Mouse (Mus musculus): ENCODE measurements around the gene Zfp428. TPM values are rescaled to one million over a fixed set of nuclear protein-coding genes. Genes with fewer than 3 reads are reported as not detected.

Zfp428 gene
- polyA plus RNA-seq, 1 experiment from 2014 or later: 38.1 TPM

DNA sequence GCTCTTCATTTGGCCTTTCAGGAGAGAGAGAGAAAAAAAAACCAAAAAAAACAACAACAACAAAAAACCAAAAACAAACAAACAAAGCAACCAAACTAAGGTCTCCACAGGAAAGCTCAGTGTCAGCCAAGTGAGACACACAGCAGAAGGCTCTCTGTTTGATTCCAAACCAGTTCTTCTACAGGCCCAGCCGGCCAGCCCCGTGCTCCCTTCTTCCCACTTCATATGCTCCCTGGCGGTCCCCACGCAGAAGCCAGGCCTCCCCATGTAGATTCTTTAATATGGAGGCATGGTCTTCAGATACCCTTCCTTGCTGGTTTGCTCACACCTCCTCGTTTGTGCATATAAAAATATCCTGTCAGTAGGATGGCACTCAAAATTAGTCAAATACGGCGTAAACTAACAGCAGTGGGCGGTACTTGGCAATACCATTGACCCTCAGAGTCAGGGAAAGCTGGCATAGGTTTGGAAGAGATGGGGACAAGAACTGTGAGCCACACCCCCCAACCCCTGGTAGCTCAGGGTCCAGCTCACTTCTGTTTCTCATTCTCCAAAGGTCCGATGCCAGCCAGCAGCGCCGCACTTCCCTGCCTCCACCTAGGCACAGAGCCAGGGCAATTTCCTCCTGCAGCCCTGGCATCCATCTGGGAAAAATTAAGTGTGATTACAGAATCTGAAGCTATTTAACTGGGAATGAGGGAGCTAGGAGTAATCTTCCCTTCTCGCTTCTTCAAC lies 19.0 kb downstream of the Zfp428 start:
- no peak for ATAC-seq (ENCODE audit: insufficient read depth, low FRiP score, low read depth)
- H3K4me2 ChIP-seq: no peak overlapping the region
- WGBS: 87% methylated on average over 12 of the region's 12 CpGs
- H3K27ac ChIP-seq: no peak overlapping the region
- H3K9me3 ChIP-seq: no peaks in the 10 kb centered on the region
- H3K4me1 ChIP-seq: peaks cover 7% of the 10 kb centered on the region; the same call in 1 of the 2 replicates
- no peak overlapping the region for H3K9ac ChIP-seq
- H3K36me3 ChIP-seq: no peaks in the 10 kb centered on the region
- no peaks in the 10 kb centered on the region for H3K27me3 ChIP-seq (replicated peaks)
- no peak overlapping the region for H3K4me3 ChIP-seq (replicated peaks)

DNA sequence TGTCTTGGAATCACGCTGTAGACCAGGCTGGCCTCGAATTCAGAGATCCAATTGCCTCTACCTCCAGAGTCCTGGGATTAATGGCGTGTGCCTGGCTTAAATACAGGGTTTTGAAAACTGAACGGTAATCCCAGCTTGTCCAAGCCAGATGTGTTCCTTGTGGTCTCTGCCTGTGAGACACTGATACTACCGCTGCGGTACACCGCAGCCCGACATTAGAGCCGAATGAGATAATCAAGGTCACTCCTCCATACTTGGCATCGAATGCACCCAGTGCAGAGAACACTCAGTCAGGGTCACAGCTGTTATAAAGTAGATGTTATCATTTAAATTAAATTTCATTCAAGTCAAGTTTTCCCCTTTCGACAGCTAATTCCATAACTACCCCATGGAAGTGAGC lies 22.1 kb downstream of the Zfp428 start:
- no peak for ATAC-seq (ENCODE audit: insufficient read depth, low FRiP score, low read depth)

GRCm38 (mm10) chr7:24529580-24529979 lies 22.8 kb downstream of the Zfp428 start:
- Histone ChIP-seq H3K27ac (peak overlapping the region; percentile 92; the same call in 1 of the 2 replicates), H3K4me2 (peak overlapping the region; percentile 93), H3K27me3 (replicated peaks) (no peaks in the 10 kb centered on the region), H3K9ac (peak overlapping the region; percentile 55), H3K4me3 (replicated peaks) (peak overlapping the region; percentile 57), H3K4me1 (peaks cover 23% of the 10 kb centered on the region), H3K9me3 (no peaks in the 10 kb centered on the region), H3K36me3 (peaks cover 11% of the 10 kb centered on the region)
- no peak for ATAC-seq (ENCODE audit: insufficient read depth, low FRiP score, low read depth)
- 47% methylated on average over 11 of the region's 11 CpGs for WGBS

More for the DNA sequence above, 22.1 kb downstream of the Zfp428 start:
- no peak overlapping the region for H3K9ac ChIP-seq
- no peak overlapping the region for H3K4me2 ChIP-seq
- H3K4me1 ChIP-seq: peaks cover 21% of the 10 kb centered on the region
- no peaks in the 10 kb centered on the region for H3K27me3 ChIP-seq (replicated peaks)
- no peak overlapping the region for H3K27ac ChIP-seq
- no peaks in the 10 kb centered on the region for H3K9me3 ChIP-seq
- WGBS: 91% methylated on average over 11 of the region's 11 CpGs
- H3K4me3 ChIP-seq (replicated peaks): no peak overlapping the region
- peaks cover 9% of the 10 kb centered on the region for H3K36me3 ChIP-seq

DNA sequence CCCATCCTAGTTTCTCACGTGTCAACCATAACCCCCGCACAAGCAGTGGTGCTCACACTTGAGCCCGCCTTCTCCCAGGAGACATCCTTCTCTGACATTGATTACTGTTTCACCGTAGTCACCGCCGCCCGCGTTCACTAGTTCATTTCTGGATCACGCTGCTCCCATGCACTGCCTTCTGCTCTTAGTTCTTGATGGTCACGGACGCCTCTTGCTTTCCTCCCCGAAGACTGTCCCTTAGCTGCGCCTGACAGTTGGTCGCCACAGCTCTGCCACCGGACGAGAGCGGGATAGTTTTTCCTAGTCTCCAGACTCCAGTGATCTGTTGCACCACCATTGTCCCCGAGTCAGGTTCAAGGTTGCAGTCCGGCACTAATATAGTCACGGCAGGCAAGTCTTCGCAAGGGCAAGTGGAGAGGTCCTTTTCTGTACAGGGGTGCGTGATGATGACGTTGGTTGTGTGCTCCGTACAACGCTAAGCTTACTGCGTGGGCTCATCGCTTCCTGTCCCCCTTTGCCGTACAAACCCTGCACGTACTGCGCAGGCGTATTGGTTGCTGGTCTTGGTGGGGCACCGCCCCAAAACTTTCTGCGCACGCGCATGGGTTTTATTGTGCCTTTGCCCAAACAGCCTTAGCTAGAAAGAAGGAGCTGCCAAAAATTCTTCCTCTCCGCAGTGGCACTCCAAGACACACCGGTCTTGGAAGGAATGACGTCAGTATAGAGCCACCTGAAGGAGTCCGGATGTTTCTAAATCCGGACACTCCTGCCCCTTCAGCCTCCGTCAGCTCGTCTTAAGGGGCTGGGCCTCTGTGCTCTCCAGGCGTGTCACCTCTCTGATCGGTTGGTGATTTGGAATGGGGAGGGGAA lies 23.5 kb downstream of the Zfp428 start, which contains the start of gene Irgq:
Irgq (plus strand) TSS at position 628 of the 870 bp plus-strand sequence.
- Histone ChIP-seq H3K4me2 (peak within 1 kb of the TSS; percentile 93), H3K4me1 (peaks cover 23% of the 10 kb centered on the region), H3K9me3 (no peaks in the 10 kb centered on the region), H3K9ac (peak within 1 kb of the TSS; percentile 70), H3K4me3 (replicated peaks) (peak within 1 kb of the TSS; percentile 57), H3K27ac (peak within 1 kb of the TSS; percentile 92), H3K27me3 (replicated peaks) (no peaks in the 10 kb centered on the region), H3K36me3 (peaks cover 11% of the 10 kb centered on the region)
- peak; percentile 93 for ATAC-seq (ENCODE audit: insufficient read depth, low FRiP score, low read depth)
- under 1% methylated on average over 44 of the region's 44 CpGs for WGBS

GRCm38 (mm10) chr7:24531211-24531971 lies 24.6 kb downstream of the Zfp428 start:
- H3K27me3 ChIP-seq (replicated peaks): no peaks in the 10 kb centered on the region
- H3K4me2 ChIP-seq: peak overlapping the region; percentile 93
- H3K36me3 ChIP-seq: peaks cover 18% of the 10 kb centered on the region
- WGBS: under 1% methylated on average over 43 of the region's 43 CpGs
- H3K27ac ChIP-seq: peak overlapping the region; percentile 83
- no peaks in the 10 kb centered on the region for H3K9me3 ChIP-seq
- peak; percentile 57 for ATAC-seq (ENCODE audit: insufficient read depth, low FRiP score, low read depth)
- peaks cover 23% of the 10 kb centered on the region for H3K4me1 ChIP-seq
- peak overlapping the region; percentile 57 for H3K4me3 ChIP-seq (replicated peaks)
- H3K9ac ChIP-seq: peak overlapping the region; percentile 70

DNA sequence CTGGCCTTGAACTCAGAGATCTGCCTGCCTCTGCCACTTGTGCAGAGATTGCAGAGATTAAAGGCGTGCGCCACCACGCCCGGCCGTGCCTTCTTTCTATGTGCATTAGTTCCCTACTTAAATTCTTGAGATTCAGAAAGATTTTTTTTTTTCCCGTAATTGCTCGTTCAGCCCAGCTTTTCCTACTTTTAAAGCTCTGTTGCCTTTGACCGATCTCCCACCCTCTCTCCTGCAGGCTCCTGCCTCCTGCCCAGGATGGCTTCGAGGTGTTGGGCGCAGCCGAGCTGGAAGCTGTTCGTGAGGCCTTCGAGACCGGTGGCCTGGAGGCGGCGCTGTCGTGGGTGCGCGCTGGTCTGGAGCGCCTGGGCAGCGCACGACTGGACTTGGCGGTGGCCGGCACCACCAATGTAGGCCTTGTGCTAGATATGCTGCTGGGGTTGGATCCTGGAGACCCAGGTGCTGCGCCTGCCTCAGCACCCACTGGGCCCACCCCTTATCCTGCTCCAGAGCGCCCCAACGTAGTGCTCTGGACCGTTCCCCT lies 26.3 kb downstream of the Zfp428 start:
- no peak overlapping the region for H3K9ac ChIP-seq
- H3K27me3 ChIP-seq (replicated peaks): no peaks in the 10 kb centered on the region
- H3K36me3 ChIP-seq: peaks cover 18% of the 10 kb centered on the region
- H3K4me3 ChIP-seq (replicated peaks): no peak overlapping the region
- H3K4me2 ChIP-seq: no peak overlapping the region
- no peak overlapping the region for H3K27ac ChIP-seq
- WGBS: 78% methylated on average over 28 of the region's 28 CpGs
- ATAC-seq (ENCODE audit: insufficient read depth, low FRiP score, low read depth): no peak
- H3K9me3 ChIP-seq: no peaks in the 10 kb centered on the region
- H3K4me1 ChIP-seq: peaks cover 23% of the 10 kb centered on the region

DNA sequence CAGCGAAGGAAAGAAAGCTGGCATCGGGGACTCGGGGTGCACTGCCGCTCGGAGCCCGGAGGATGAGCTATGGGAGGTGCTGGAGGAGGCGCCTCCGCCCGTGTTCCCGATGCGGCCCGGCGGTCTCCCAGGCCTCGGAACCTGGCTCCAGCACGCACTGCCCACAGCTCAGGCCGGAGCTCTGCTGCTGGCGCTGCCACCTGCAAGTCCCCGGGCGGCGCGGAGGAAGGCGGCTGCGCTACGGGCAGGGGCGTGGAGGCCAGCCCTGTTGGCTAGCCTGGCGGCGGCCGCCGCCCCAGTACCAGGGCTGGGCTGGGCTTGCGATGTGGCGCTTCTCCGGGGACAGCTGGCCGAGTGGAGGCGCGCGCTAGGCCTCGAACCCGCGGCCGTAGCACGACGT lies 27.0 kb downstream of the Zfp428 start:
- peaks cover 18% of the 10 kb centered on the region for H3K36me3 ChIP-seq
- H3K9me3 ChIP-seq: no peaks in the 10 kb centered on the region
- WGBS: 67% methylated on average over 42 of the region's 42 CpGs
- no peak overlapping the region for H3K4me3 ChIP-seq (replicated peaks)
- H3K4me1 ChIP-seq: peaks cover 23% of the 10 kb centered on the region
- H3K9ac ChIP-seq: no peak overlapping the region
- H3K27me3 ChIP-seq (replicated peaks): no peaks in the 10 kb centered on the region
- no peak for ATAC-seq (ENCODE audit: insufficient read depth, low FRiP score, low read depth)
- no peak overlapping the region for H3K4me2 ChIP-seq
- H3K27ac ChIP-seq: no peak overlapping the region

DNA sequence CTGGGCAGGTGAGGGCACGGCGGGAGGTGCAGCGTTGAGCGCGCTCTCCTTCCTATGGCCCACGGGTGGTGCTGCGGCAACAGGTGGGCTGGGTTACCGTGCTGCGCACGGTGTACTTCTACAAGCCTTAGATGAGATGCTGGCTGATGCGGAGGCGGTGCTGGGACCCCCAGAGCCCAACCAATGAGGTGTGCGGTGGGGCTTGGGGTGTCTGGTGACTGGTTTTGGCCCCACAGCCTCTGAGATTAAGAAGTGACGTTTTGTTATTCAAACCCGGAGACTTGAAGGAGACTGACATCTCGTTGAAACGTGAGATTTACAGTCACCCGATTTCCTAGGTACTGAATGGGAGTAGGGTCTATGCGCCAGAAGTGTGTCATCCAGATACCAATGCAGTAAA lies 27.5 kb downstream of the Zfp428 start:
- Histone ChIP-seq H3K27me3 (replicated peaks) (no peaks in the 10 kb centered on the region), H3K4me3 (replicated peaks) (no peak overlapping the region), H3K27ac (no peak overlapping the region), H3K4me1 (peaks cover 20% of the 10 kb centered on the region), H3K36me3 (peaks cover 18% of the 10 kb centered on the region), H3K9ac (no peak overlapping the region), H3K4me2 (no peak overlapping the region), H3K9me3 (no peaks in the 10 kb centered on the region)
- WGBS: 60% methylated on average over 19 of the region's 19 CpGs
- no peak for ATAC-seq (ENCODE audit: insufficient read depth, low FRiP score, low read depth)

DNA sequence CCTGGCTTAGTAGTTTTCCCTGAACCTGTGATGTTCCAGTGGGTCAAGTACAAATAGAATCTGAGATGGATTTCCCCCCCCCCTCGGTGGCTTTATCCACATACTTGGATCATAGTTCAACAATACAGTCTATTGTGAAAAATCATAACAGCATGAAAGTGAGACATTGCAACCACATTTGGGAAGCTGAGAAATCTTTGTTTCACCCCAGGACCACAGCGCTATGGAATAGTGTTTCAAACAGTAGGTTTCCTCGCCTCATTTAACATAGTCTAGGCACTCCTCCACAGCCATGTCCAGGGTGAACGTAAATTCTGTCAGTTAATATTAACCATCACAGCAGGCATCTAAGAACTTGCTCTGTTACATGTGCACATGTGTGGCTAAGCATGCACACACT lies 30.3 kb downstream of the Zfp428 start:
- WGBS: 79% methylated on average over 4 of the region's 4 CpGs
- H3K27ac ChIP-seq: no peak overlapping the region

DNA sequence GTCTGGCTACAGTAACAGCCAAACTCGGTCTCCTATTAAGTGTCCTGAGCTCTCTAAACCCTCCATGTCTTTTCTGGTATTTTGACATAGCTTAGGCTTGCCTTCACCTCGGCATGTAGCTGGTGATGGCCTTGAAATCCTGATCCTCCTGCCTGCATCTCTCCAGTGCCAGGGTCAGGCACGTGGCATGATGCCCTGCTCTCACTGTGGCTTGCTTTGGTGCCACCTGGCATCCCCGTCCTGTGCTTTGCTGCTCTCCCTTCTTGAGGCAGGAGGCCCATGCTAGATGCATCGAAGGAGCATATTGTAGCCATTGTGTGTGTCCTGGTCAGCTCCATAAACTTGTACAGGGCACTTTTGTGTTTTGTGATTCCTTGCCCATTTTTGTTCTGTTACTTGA lies 30.8 kb downstream of the Zfp428 start:
- Histone ChIP-seq H3K36me3 (peaks cover 18% of the 10 kb centered on the region), H3K27ac (no peak overlapping the region), H3K4me2 (no peak overlapping the region), H3K27me3 (replicated peaks) (no peaks in the 10 kb centered on the region), H3K4me3 (replicated peaks) (no peak overlapping the region), H3K9ac (no peak overlapping the region), H3K9me3 (no peaks in the 10 kb centered on the region), H3K4me1 (peaks cover 7% of the 10 kb centered on the region; the same call in 1 of the 2 replicates)
- 71% methylated on average over 5 of the region's 5 CpGs for WGBS
- ATAC-seq (ENCODE audit: insufficient read depth, low FRiP score, low read depth): no peak

More for the DNA sequence above, 30.3 kb downstream of the Zfp428 start:
- no peaks in the 10 kb centered on the region for H3K27me3 ChIP-seq (replicated peaks)
- H3K36me3 ChIP-seq: peaks cover 18% of the 10 kb centered on the region
- no peak overlapping the region for H3K9ac ChIP-seq
- ATAC-seq (ENCODE audit: insufficient read depth, low FRiP score, low read depth): no peak
- H3K4me1 ChIP-seq: peaks cover 12% of the 10 kb centered on the region
- H3K4me3 ChIP-seq (replicated peaks): no peak overlapping the region
- H3K9me3 ChIP-seq: no peaks in the 10 kb centered on the region
- no peak overlapping the region for H3K4me2 ChIP-seq

DNA sequence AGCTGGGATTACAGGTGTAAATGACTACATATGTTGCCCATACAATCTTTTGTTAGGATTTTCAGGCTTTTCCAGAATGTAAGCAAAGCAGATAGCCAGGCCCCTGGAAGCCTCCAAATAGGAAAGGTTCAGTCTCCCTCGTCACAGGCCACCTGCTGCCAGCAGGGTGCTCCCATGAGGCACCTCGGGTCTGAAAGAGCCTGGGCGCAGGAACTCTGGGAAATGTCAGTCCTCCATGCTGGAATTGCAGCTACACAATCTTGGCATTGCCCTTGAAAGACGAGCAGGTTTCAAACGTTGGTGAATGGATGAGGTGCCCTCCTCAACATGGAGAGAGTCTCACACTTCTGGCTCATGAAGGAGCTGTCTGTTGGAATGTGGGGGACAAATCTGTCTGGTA lies 31.3 kb downstream of the Zfp428 start:
- Histone ChIP-seq H3K9me3 (no peaks in the 10 kb centered on the region), H3K9ac (no peak overlapping the region), H3K27me3 (replicated peaks) (no peaks in the 10 kb centered on the region), H3K36me3 (peaks cover 15% of the 10 kb centered on the region), H3K4me3 (replicated peaks) (no peak overlapping the region), H3K27ac (no peak overlapping the region), H3K4me1 (0 out of 2 replicates have a peak, but pooled peaks cover 6% of the 10 kb centered on the region), H3K4me2 (no peak overlapping the region)
- 30% methylated on average over 5 of the region's 5 CpGs for WGBS
- no peak for ATAC-seq (ENCODE audit: insufficient read depth, low FRiP score, low read depth)
